11 mouse cellular contexts compared by ENCODE assay signal in the genomic region with DNA sequence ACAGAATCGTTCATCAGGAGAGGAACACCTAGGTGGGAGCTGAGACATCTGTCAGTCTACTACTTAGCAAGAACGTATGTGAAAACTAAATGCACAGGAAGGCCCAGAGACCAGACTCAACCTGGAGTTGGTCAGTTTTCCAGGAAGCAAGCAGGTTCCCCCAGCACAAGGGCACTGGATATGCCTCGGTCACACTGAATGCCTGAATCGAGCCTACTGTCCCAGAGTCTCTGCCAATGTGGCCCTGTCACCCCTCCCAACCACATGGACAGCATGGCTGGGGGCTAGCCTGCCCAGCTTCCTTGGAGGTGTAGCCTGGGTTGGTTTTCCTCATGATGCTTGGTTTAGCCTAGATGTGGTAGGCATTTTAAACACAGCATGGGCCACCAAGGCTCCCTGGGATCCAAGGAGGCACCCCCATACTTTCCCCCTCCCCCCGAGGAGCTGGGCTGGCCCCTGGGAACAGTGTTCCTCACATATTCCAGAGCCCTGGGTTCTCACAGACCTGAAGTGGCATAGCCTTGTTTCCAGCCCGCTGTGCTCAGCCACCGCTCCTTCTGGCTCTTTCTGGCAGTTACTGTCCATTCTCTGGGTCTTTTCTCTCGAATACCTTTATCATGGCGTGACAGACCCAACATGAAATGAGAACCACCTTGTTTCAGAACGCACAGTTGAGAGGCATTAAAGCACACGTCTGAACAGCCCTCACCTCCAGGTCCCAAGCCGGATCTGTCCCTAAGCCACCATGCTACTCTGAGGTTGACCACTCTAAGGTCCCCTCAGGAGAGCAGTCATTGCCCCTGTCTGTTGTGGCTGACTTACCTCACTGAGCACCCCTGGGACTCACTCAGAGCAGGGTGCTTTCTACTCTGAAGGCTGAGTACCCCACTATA. TPM values are rescaled to one million over a fixed set of nuclear protein-coding genes. Genes with fewer than 3 reads are reported as not detected.
DNase-seq lines count a peak whose midpoint lies in the region; ATAC-seq and TF ChIP-seq lines count a peak whose summit lies in the region.
"Had no signal": no experiment of that assay in that cellular context is flagged by ENCODE, and none has a peak within 500 bp of the region (broad histone marks: within the 10 kb centered on the region; RNA-seq: fewer than 3 reads in every experiment).

No protein-coding gene starts in this region.

- DNase-seq in heart, postnatal 14 days: no peak
- peak; percentile 71 for DNase-seq in lung, postnatal 0 days (ENCODE audit: low spot score)
- DNase-seq in lung, postnatal 10 days: no peak
- no peak for DNase-seq in layer of hippocampus, postnatal 36 days
- DNase-seq: cerebellum, postnatal 10 days; kidney, adult 9 months; retina, postnatal 1 day had no signal

- no peaks in the 10 kb centered on the region for H3K9me3 ChIP-seq in heart, embryonic 15.5 days (replicated peaks)
- H3K9me3 ChIP-seq in lung, postnatal 0 days (ENCODE audit: low read length): no peaks in the 10 kb centered on the region
- no peaks in the 10 kb centered on the region for H3K9me3 ChIP-seq in embryonic facial prominence, embryonic 15.5 days (replicated peaks)
- H3K9me3 ChIP-seq in stomach, embryonic 14.5 days (ENCODE audit: control insufficient read depth, low read depth, low read length): no peaks in the 10 kb centered on the region

- H3K4me1 ChIP-seq in heart, embryonic 15.5 days (replicated peaks): peaks cover 45% of the 10 kb centered on the region
- peaks cover 41% of the 10 kb centered on the region for H3K4me1 ChIP-seq in lung, postnatal 0 days (ENCODE audit: insufficient read depth, low read depth, low read length)
- peaks cover 76% of the 10 kb centered on the region for H3K4me1 ChIP-seq in embryonic facial prominence, embryonic 15.5 days
- H3K4me1 ChIP-seq in stomach, embryonic 14.5 days (ENCODE audit: control insufficient read depth, insufficient read depth, low read length): peaks cover 8% of the 10 kb centered on the region; the same call in 1 of the 2 replicates

- no peaks in the 10 kb centered on the region for H3K27me3 ChIP-seq in heart, embryonic 15.5 days
- no peaks in the 10 kb centered on the region for H3K27me3 ChIP-seq in lung, postnatal 0 days (replicated peaks; ENCODE audit: insufficient read depth, low read length)
- H3K27me3 ChIP-seq in embryonic facial prominence, embryonic 15.5 days: no peaks in the 10 kb centered on the region
- H3K27me3 ChIP-seq in stomach, embryonic 14.5 days (ENCODE audit: control insufficient read depth, insufficient read depth, low read length): no peaks in the 10 kb centered on the region

- WGBS in heart, embryonic 15.5 days: 78% methylated on average over 12 of the region's 12 CpGs
- 53% methylated on average over 12 of the region's 12 CpGs for WGBS in lung, postnatal 0 days
- 76% methylated on average over 12 of the region's 12 CpGs for WGBS in embryonic facial prominence, embryonic 15.5 days
- 84% methylated on average over 12 of the region's 12 CpGs for WGBS in stomach, embryonic 14.5 days

- no peak for ATAC-seq in heart, embryonic 15.5 days (replicated peaks; ENCODE audit: insufficient number of reproducible peaks, insufficient read depth, low FRiP score, low read depth)
- ATAC-seq in lung, postnatal 0 days: peak; percentile 18
- ATAC-seq in embryonic facial prominence, embryonic 15.5 days (ENCODE audit: insufficient number of reproducible peaks, low FRiP score, low TSS enrichment, low read depth): no peak
- ATAC-seq in stomach, embryonic 14.5 days (ENCODE audit: insufficient number of reproducible peaks, insufficient read depth, low FRiP score, low read depth): no peak
- no peak for ATAC-seq in megakaryocyte-erythroid progenitor cell, adult 5-6 weeks (replicated peaks; ENCODE audit: low FRiP score, low TSS enrichment, poor library complexity, severe bottlenecking)

- no peak for TF ChIP-seq CTCF in lung, postnatal 0 days (IDR thresholded peaks at IDR 0.05)

- peaks cover 37% of the 10 kb centered on the region for H3K36me3 ChIP-seq in heart, embryonic 15.5 days
- H3K36me3 ChIP-seq in lung, postnatal 0 days (ENCODE audit: insufficient read depth, low read length): peaks cover 36% of the 10 kb centered on the region
- H3K36me3 ChIP-seq in embryonic facial prominence, embryonic 15.5 days: peaks cover 45% of the 10 kb centered on the region
- peaks cover 42% of the 10 kb centered on the region for H3K36me3 ChIP-seq in stomach, embryonic 14.5 days (ENCODE audit: control insufficient read depth, insufficient read depth, low read length)

- H3K9ac ChIP-seq in heart, embryonic 15.5 days: no peak overlapping the region
- H3K9ac ChIP-seq in lung, postnatal 0 days (replicated peaks; ENCODE audit: low read depth): peak overlapping the region; percentile 20; the same call in 1 of the 2 replicates
- H3K9ac ChIP-seq in embryonic facial prominence, embryonic 15.5 days: no peak overlapping the region
- H3K9ac ChIP-seq in stomach, embryonic 14.5 days (replicated peaks; ENCODE audit: low read depth, low read length): no peak overlapping the region

- H3K27ac ChIP-seq in heart, embryonic 15.5 days: peak overlapping the region; percentile 69
- peak overlapping the region; percentile 81 for H3K27ac ChIP-seq in lung, postnatal 0 days (ENCODE audit: low read length)
- H3K27ac ChIP-seq in embryonic facial prominence, embryonic 15.5 days (replicated peaks): peak overlapping the region; percentile 92
- H3K27ac ChIP-seq in stomach, embryonic 14.5 days (ENCODE audit: low read length): peak overlapping the region; percentile 66; the same call in 1 of the 2 replicates

- H3K4me3 ChIP-seq in heart, embryonic 15.5 days: no peak overlapping the region
- no peak overlapping the region for H3K4me3 ChIP-seq in lung, postnatal 0 days (ENCODE audit: low read depth, low read length)
- no peak overlapping the region for H3K4me3 ChIP-seq in embryonic facial prominence, embryonic 15.5 days (replicated peaks)
- no peak overlapping the region for H3K4me3 ChIP-seq in stomach, embryonic 14.5 days (ENCODE audit: low read depth, low read length)

- H3K4me2 ChIP-seq in heart, embryonic 15.5 days: no peak overlapping the region
- H3K4me2 ChIP-seq in lung, postnatal 0 days (replicated peaks; ENCODE audit: low read depth, low read length): 0 out of 2 replicates have a peak overlapping the region, but pooled peaks have one; percentile 5
- H3K4me2 ChIP-seq in embryonic facial prominence, embryonic 15.5 days (replicated peaks): 0 out of 2 replicates have a peak overlapping the region, but pooled peaks have one; percentile 2
- H3K4me2 ChIP-seq in stomach, embryonic 14.5 days (replicated peaks; ENCODE audit: low read depth, low read length): no peak overlapping the region

- TF ChIP-seq EP300 in lung, postnatal 0 days (IDR thresholded peaks at IDR 0.05): no peak

- intact Hi-C loops in heart, postnatal 14 days (cut with DNase I): no loop called here

RNA-seq across cellular contexts. Expression of a gene that starts 12.4 kb away (rescaled TPM):
- 16.4 and 22.5 TPM in 2 replicates for polyA plus RNA-seq in heart, embryonic 15.5 days (2015; fragmentation: Nextera tagmentation; extraction: Ambion mirVana)
- total RNA-seq in heart, postnatal 14 days (2021): 10 to 100 TPM; 41.4 to 72.2 TPM
- 29.5 and 35.9 TPM in 2 replicates for polyA plus RNA-seq in lung, postnatal 0 days (2015; fragmentation: Nextera tagmentation; extraction: Ambion mirVana)
- polyA plus RNA-seq in embryonic facial prominence, embryonic 15.5 days (2015; fragmentation: Nextera tagmentation; extraction: Ambion mirVana): 33.6 and 35.5 TPM in 2 replicates
- 19.7 and 20.8 TPM in 2 replicates for polyA plus RNA-seq in stomach, embryonic 14.5 days (2014; fragmentation: Nextera tagmentation; extraction: Ambion mirVana)
- total RNA-seq in megakaryocyte-erythroid progenitor cell, adult 5-6 weeks (2014; fragmentation: Nextera tagmentation): 4.1 and 10.3 TPM in 2 replicates
- total RNA-seq in megakaryocyte-erythroid progenitor cell, adult 5-6 weeks (2017): 9.6 and 14.4 TPM in 2 replicates
- 10 to 100 TPM; 16.9 to 18.0 TPM for total RNA-seq in layer of hippocampus, postnatal 36 days (2021)

Comparison
In these comparisons a context has a peak if more than half of its experiments do, and no peak if none do; other contexts are left out.
1. H3K4me2 ChIP-seq: peak in lung, postnatal 0 days (single experiment) and embryonic facial prominence, embryonic 15.5 days (single experiment); none in heart, embryonic 15.5 days (single experiment) and stomach, embryonic 14.5 days (single experiment).
2. Peak in every context shown above with its lines, with median percentiles within 50 percentile points of each other: H3K27ac ChIP-seq.